Comparison of ENCODE assay signal across 26 mouse cellular contexts in genomic region chr6:120594463-120594862, GRCm38 (mm10).
"Had no signal": no experiment of that assay in that cellular context is flagged by ENCODE, and none has a peak within 500 bp of the region (broad histone marks: within the 10 kb centered on the region; RNA-seq: fewer than 3 reads in every experiment).

No protein-coding gene starts in this region.

- H3K4me3 ChIP-seq: embryonic facial prominence, embryonic 10.5 days; embryonic facial prominence, embryonic 12.5 days; embryonic facial prominence, embryonic 13.5 days; embryonic facial prominence, embryonic 15.5 days; erythroblast, embryonic 14.5 days; forebrain, embryonic 10.5 days; forebrain, embryonic 12.5 days; forebrain, embryonic 13.5 days; forebrain, embryonic 15.5 days; gastrocnemius, adult 2 months; heart, adult 2 months had no signal

- H3K9me3 ChIP-seq: embryonic facial prominence, embryonic 10.5 days; embryonic facial prominence, embryonic 12.5 days; embryonic facial prominence, embryonic 13.5 days; embryonic facial prominence, embryonic 15.5 days; forebrain, embryonic 10.5 days; forebrain, embryonic 12.5 days; forebrain, embryonic 13.5 days; forebrain, embryonic 15.5 days had no signal

- DNase-seq: cerebellum, adult 9-10 months; cerebellum, adult 9-11 months; cerebellum, postnatal 10 days; cerebellum, postnatal 14 days; cerebellum, postnatal 25 days; cerebellum, postnatal 36 days; embryo, embryonic 11 days; forebrain, postnatal 0 days; gastrocnemius, adult 2 months; gastrocnemius, postnatal 10 days; gastrocnemius, postnatal 14 days; gastrocnemius, postnatal 25 days; gastrocnemius, postnatal 36 days; heart, adult 18-20 months; heart, adult 2 months had no signal

- ATAC-seq: forebrain, embryonic 13.5 days; forebrain, embryonic 14.5 days; forebrain, embryonic 15.5 days; forebrain, embryonic 16.5 days; forebrain, postnatal 0 days had no signal

- H3K27me3 ChIP-seq: embryonic facial prominence, embryonic 12.5 days; embryonic facial prominence, embryonic 13.5 days; embryonic facial prominence, embryonic 15.5 days; forebrain, embryonic 13.5 days; forebrain, embryonic 15.5 days had no signal

- H3K27ac ChIP-seq: embryonic facial prominence, embryonic 10.5 days; embryonic facial prominence, embryonic 12.5 days; embryonic facial prominence, embryonic 13.5 days; embryonic facial prominence, embryonic 15.5 days; forebrain, embryonic 10.5 days; forebrain, embryonic 12.5 days; forebrain, embryonic 13.5 days; forebrain, embryonic 15.5 days; gastrocnemius, adult 2 months; heart, adult 2 months had no signal

- H3K36me3 ChIP-seq: embryonic facial prominence, embryonic 10.5 days; embryonic facial prominence, embryonic 12.5 days; embryonic facial prominence, embryonic 13.5 days; embryonic facial prominence, embryonic 15.5 days; forebrain, embryonic 10.5 days; forebrain, embryonic 12.5 days; forebrain, embryonic 15.5 days had no signal
